ENCODE assay signal across 15 mouse cellular contexts in the genomic region with DNA sequence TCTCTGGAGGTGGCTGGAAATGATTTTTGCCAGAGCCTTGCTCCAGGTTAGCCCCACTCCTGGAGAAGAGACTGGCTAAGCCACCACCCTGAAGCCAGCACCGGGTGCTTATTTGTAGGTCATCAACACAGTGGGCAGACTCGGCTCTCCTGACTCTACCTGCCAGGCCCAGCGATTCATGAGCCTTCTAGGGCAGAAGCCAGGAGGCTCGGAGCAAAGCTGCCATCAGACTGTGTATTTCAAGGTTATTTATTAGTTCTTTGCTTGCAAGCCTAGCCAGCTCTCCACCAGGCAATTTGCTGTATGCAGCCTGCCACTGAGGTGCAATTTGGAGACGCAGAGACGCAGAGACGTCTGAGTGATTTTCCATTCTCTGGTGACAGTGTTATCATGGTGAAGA.
DNase-seq lines count a peak whose midpoint lies in the region; ATAC-seq and TF ChIP-seq lines count a peak whose summit lies in the region.
"Had no signal": no experiment of that assay in that cellular context is flagged by ENCODE, and none has a peak within 500 bp of the region (broad histone marks: within the 10 kb centered on the region; RNA-seq: fewer than 3 reads in every experiment).

No protein-coding gene starts in this region.

- peak overlapping the region; percentile 83 for H3K27ac ChIP-seq in left cerebral cortex, adult 2 months
- H3K27ac ChIP-seq in midbrain, embryonic 16.5 days (ENCODE audit: low read length): peak overlapping the region; percentile 55
- H3K27ac ChIP-seq: liver, embryonic 14.5 days; stomach, postnatal 0 days had no signal

- no peaks in the 10 kb centered on the region for H3K27me3 ChIP-seq in midbrain, embryonic 16.5 days (ENCODE audit: control insufficient read depth, insufficient read depth, low read depth, low read length)

- H3K36me3 ChIP-seq in midbrain, embryonic 16.5 days (ENCODE audit: control insufficient read depth, insufficient read depth, low read length): no peaks in the 10 kb centered on the region

- H3K9me3 ChIP-seq in midbrain, embryonic 16.5 days (replicated peaks; ENCODE audit: control insufficient read depth, low read length, poor library complexity, severe bottlenecking): no peaks in the 10 kb centered on the region

- no peak for ATAC-seq in midbrain, embryonic 16.5 days

- 77% methylated on average over 7 of the region's 7 CpGs for WGBS in midbrain, embryonic 16.5 days

- intact Hi-C loops in left cerebral cortex, adult 2 months (cut with DNase I): loop anchor here (5.0 kb wide), 5 partner anchors 67 to 623 kb away; partner anchors contain the start of gene Neto2
- intact Hi-C loops in left cerebral cortex, postnatal 14 days (cut with DNase I): no loop called here

- H3K4me3 ChIP-seq in left cerebral cortex, adult 2 months: no peak overlapping the region
- H3K4me3 ChIP-seq in midbrain, embryonic 16.5 days (ENCODE audit: low read depth, low read length): no peak overlapping the region

- TF ChIP-seq CTCF in left cerebral cortex, adult 2 months (IDR thresholded peaks at IDR 0.05): no peak

- 0 out of 2 replicates have a peak overlapping the region, but pooled peaks have one; percentile 38 for H3K9ac ChIP-seq in midbrain, embryonic 16.5 days (ENCODE audit: low read depth, low read length)
- H3K9ac ChIP-seq: liver, embryonic 14.5 days had no signal

- DNase-seq in left cerebral cortex, adult 2 months (ENCODE audit: extremely low spot score in 1 of 2, low spot score in 2 of 2): no peak
- DNase-seq in left cerebral cortex, postnatal 14 days (ENCODE audit: low spot score in 2 of 2): no peak
- DNase-seq in cerebellum, adult 11-12 months: peak; percentile 61
- DNase-seq in cerebellum, postnatal 36 days: peak; percentile 36 to 48
- DNase-seq in frontal cortex, adult 2 months (ENCODE audit: extremely low spot score in 1 of 2, low spot score in 1 of 2): no peak
- DNase-seq in MN1 (ENCODE audit: low spot score): no peak
- no peak for DNase-seq in ovary, adult 18-20 months (ENCODE audit: low spot score)
- DNase-seq: gastrocnemius, postnatal 10 days; left cerebral cortex, postnatal 4 days; lung, postnatal 36 days; spleen, adult 18-20 months had no signal

- H3K4me1 ChIP-seq in midbrain, embryonic 16.5 days (ENCODE audit: control insufficient read depth, insufficient read depth, low read length): peaks cover 16% of the 10 kb centered on the region

- no peak overlapping the region for H3K4me2 ChIP-seq in midbrain, embryonic 16.5 days (ENCODE audit: low read length)
- H3K4me2 ChIP-seq: heart, embryonic 11.5 days had no signal

Comparison
In these comparisons a context has a peak if more than half of its experiments do, and no peak if none do; other contexts are left out.
1. DNase-seq: peak in cerebellum, adult 11-12 months (single experiment) and cerebellum, postnatal 36 days (2 of 2); none in left cerebral cortex, adult 2 months (0 of 2), left cerebral cortex, postnatal 14 days (0 of 2), frontal cortex, adult 2 months (0 of 2), MN1 (single experiment) and ovary, adult 18-20 months (single experiment).